Mouse (Mus musculus) G1E-ER4 (cell line): ENCODE results near the gene Zap70. TPM values are rescaled to one million over a fixed set of nuclear protein-coding genes. Genes with fewer than 3 reads are reported as not detected.

ENCODE experiments used
- GATA1 ChIP-seq: IDR thresholded peaks from one replicate; pipeline ENCODE4 v1.8.0; 2012; ENCODE audit warnings: low read length, inconsistent platforms
- polyA plus RNA-seq: library from polyadenylated mRNA; stranded (reverse); fragments of >175 nt; gene quantifications from 2 replicates; pipeline ENCODE4 v1.2.3, GENCODE M21; 2012

Gene Zap70
- polyA plus RNA-seq, result not detected in 2 replicates

DNA sequence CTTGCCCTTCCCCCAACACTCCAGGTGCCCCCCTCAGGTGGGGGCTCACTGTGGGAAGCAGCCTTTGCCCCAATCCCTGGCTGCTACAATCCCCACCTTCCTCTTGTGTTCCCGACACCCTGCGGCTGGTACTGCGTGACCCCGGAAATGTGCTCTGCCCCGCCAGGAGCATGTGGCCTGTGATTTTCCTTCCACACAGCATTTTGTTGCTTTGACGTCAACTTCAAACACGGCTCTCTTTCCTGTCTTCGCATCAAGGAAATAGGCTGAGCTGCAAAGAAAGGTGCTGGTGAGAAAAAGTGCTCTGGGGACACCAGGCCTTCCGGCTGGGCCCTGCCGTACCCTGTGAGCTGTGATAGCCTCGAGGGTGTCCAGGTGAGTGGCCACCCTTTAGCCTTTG, at the start of gene Zap70:
Zap70 (plus strand) TSS at position 231 of the 400 bp plus-strand sequence.
- no peak for TF ChIP-seq GATA1

DNA sequence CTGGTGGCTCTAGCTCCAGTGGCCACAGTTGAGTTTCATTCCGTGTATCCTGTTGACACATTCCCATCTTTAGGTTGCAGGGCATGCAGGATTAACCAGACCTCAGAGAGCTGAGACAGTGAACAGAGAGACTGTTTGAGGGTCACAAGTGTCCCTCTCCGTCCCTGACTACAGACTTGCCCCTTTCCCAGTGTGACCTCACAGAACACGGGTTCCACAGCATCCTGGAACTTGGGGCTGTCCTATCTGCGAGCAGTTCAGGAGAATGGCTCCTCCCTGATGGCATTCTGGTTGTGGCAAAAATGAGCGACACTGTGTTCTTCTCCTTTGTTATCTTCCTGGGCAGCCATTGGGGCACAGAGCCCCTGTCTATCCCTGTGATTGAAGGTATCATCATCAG, 47.3 kb upstream of the Zap70 start, which contains the start of gene Actr1b:
Actr1b (minus strand) TSS at position 112 of the 400 bp plus-strand sequence.
- no peak for TF ChIP-seq GATA1

DNA sequence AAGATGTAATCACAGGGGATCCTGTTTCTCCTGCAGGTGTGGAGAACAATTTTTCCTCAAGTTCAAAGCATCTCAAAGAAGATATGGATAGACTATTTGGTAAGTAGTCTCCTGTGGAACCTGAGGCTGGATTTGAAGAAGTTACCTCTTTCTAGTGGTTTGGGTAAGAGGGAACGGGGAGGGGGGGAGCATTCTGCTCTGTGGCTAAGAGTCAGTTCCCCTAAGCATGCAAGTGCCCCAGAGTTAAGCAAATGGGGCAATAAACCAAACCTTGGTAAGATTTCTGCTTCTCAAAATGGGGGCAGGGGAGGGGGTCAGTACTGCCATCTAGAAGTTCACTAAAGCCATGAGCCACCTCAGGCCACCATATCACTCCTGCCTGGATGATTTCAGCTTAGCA, 42.8 kb upstream of the Zap70 start:
- TF ChIP-seq GATA1, result no peak

DNA sequence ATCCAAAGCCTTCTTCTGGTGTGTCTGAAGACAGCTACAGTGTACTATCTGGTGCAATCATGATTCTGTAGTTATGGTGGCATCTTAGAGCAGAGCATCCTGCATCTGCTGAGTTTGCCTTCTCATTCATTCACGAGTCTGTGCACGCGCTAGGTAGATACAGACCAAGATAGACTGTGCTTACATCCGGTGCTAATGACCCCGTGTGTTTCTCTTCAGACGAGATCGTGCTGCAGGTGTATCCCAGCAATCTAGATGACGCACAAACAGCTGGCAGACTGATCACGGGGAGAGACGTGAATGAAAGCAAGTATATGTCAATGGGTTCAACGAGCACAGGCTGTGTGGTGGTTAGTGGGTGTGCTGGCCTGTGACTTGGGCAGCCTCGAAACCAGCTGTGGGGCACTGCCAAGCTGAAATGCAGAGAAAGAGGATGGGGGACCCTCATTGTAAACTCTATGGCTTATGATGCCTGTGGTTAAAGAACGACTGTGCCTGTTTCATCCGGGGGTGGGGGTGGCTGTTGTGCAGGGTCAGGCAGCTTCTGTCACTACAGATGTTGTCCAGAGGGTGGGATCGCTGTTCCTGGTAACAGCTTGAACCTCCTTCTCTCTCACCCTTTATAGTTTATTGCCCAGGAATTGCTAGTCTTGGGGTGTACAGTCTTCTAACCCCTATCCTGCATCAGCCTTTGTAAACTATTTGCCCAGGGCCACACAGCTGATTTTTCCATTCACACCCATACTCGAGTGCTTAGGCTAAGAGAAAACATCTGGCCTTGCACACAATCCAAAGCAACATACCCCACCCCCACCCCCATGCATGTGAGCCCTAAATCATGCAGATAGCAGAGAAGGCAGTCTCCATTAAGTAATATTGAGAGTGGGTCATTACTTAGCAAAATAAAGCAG, 38.2 kb upstream of the Zap70 start:
- no peak for TF ChIP-seq GATA1

DNA sequence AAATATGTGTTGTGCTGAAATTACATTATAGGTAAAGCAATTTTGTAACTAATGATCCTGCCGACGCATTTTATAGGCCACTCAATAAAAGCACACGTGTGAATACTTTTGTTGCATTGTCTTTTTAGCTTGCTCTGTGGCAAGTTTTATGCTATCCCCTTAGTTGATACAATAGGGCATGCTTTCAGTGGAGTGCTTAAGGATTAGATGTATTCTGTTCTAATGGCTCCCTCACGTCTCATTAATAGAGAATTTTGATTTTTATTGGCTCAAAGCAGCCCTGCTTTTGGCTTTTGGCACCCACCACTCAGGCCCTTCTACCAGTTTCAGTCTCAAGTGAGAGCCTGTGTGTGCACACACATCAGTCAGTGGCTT, 37.6 kb upstream of the Zap70 start:
- TF ChIP-seq GATA1, result no peak

DNA sequence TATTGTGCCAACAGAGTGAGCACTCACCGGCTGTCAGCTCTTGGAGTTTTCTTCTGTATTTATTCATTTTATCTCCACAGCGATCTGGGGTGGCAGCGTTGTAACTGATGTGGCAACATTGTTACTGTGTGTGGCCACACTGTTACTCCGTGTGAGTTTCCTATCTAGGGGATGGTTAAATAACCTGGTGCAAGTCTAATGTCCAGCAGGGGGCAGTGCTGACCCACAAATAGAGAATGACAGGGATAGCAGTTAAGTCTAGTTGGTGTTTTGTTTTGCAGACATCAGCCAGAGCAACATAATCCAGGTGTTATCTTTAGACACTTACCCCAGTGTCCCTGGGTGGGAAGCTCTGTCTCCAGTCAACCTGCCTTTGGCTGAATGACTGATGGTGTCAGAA, 24.3 kb upstream of the Zap70 start:
- TF ChIP-seq GATA1, result no peak

DNA sequence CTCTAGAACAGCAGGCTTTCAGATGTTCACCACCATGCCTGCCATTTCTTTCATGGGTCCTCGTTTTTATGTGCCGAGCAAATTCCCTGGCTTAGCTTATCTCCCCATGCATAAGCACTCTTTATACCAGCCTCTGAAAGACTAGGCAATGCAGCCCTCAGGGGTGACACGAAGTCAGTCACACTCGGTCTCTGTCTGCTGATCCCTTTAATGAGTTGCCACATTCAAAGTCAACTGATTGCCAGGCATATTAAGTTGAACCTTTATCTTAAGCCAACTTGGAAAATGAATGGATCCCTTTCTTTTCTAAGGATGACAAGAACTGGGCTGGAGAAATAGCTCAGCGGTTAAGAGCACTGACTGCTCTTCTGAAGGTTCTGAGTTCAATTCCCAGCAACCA, 22.4 kb upstream of the Zap70 start:
- TF ChIP-seq GATA1, result no peak

DNA sequence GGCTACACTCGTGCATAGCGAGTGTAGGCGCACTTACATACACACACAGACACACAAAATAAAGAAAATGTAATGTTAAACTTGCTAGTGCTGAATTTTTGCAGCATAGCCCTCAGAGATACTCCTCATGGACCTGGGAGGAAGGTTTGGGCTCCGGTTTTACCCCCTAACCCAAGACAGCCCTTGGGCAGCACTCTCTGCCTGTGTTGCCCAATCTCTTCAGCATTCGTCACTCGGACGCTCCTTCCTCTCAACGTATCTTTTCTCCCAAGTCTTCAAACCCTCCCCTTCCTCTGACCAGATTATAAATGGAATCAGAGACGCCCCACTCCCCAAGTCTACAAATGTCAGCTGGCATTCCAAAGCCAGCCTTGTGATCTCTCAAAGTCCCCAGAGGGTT, 18.6 kb upstream of the Zap70 start:
- TF ChIP-seq GATA1, result no peak

DNA sequence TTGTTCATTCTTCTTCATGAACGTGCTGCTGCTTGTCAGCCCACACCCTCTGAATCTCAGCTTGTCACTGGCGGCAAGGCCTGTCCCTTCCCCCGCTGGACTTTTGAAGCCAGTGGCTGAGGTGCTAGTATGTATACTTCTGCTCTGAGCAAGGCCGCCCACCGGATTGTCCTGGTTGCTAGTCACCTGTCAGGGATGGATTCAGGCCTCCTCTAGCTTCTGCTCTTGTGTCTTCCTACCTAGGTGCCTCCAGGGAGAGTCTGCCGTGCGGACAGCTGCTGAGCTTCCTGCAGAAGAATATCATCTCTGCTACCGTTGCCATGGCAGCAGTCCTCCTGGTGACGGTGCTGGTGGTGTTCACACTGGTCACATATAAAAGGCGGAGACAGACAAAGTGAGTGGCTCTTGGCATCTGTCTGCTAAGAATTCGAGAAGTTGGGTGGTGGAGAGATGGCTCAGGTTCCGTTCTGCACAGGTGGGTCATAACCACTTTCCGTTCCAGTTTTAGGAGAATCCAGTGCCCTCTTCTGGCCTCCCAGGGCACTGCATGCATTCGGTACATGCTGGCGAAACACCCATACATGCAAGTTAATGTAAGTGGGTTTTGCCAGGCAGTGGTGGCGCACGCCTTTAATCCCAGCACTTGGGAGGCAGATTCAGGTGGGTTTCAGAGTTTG, 17.2 kb upstream of the Zap70 start:
- TF ChIP-seq GATA1, result no peak

DNA sequence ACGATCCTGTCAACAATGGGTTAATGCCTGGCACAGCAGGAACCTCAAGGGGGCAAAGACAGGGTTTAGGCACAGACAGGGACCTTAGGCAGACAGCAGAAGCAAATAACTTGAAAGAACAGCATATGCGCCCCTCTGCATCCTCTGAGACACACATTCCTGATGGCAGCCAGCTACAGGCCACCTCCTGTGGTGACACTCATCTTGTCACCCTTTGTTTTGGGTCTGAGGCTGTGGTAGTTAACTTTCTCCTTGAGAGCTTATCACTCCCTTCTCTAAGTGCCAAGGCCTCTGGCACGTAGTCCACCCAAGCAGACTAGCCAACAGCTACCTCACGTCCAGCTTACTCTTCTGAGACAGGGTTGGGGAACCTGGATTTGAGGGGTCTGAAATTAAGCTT, 15.9 kb upstream of the Zap70 start:
- TF ChIP-seq GATA1, result no peak

DNA sequence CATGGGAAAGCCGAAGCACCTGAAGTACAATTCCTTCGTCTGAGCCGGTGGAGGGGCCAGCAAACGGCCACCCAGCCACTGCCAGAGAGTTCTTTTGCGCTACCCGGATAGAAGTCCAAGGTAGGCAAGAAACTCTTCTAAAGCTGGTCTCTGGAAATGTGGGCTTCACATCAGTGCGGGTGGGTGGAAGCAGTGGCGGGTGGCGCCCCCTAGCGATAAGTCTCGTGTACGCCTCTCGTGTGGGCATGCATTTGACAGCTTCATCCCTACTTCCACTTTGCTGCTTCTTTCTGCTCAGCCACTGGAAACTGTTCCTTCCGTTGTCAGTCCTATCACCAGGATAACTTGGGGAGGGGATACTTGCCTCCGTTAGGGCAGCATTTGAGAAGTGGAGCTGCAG, 15.1 kb upstream of the Zap70 start:
- TF ChIP-seq GATA1, result no peak

DNA sequence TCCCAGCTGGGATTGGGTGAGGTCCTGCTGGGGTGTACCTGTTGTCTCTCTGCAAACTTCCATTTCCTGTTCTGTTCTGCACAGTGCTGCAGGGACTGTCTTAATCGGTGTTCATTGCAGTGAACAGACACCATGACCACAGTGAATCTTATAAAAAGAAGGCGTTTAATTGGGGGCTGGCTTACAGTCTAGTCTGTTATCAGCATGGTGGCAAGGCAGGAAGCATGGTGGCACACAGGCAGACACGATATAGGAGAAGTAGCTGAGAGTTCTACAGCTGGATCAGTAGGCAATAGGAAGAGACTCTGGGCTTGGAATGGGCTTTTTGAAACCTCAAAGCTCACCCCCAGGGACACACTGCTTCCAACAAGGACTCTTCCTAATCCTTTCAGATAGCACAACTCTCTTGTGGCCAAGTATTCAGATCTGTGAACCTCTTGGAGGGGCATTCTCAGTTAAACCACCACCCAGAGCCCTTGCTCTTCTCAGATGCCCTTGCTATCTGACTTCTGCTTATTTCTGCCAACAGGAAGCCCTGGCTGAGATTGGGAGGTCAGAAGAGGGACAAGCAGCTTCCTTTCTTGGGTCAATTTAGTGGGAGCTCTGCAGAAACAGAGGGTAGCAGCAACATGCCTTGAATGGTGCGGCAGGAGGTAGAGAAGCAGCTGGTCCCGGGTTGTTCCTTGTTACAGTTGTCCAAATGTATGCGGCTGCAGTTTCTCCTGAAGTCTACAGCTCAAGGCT, 7.5 kb upstream of the Zap70 start:
- TF ChIP-seq GATA1, result no peak

DNA sequence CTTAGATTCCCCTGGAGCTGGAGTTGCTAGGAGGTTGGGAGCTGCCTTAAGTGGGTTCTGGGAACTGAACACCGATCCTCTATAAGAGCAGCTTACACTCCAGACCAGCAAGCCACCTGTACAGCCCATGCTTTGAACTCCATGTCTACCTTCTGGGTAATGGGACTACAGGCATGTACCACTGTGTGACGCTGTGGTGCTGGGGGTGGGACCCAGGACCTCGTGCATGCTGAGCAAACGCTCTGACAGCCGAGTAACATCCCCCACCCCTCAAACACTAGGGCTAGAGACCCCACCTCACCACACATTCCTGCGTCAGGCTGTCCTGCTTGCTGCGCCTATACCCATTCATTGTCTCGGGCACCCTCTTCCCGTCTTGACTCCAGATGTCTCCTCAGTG, 3.0 kb upstream of the Zap70 start:
- TF ChIP-seq GATA1, result no peak

DNA sequence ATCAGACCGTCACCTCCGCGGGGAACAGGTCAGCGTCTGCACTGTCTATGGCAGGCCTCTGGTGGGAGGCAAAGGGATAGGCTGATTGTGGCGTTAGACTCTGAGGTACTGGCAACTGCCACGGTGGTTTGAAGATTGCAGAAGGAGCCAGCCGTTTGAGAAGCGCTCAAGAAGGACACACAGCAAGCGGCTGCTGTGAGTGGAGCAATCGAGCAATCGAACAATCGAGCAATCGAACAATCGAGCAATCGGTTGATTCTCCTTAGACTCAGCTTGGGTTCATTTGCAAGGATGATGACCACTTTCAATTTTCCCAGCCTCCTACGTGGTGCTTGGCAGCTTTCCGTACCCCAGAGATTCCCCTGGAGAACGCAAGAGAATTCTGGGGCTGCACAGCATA, 2.5 kb upstream of the Zap70 start:
- no peak for TF ChIP-seq GATA1

DNA sequence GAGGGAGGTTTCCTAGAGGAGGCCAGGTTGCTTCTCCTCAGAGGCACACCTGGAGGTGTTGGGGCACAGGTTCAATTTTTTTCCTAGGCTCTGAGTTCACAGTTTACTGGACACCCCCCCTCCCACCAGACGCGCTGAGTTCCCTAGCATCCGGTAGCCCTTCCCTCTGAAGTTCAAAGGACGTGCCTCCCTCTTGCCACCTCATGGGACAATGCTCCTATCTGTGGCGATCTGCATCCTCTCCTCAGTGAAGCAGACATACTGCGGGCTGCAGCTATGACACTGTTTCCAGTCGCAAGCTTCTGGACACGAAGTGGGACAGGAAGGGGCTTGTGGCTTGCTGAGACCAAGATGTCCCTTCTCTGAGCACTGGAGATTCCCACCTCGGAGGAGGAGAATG, 1.2 kb upstream of the Zap70 start:
- no peak for TF ChIP-seq GATA1

DNA sequence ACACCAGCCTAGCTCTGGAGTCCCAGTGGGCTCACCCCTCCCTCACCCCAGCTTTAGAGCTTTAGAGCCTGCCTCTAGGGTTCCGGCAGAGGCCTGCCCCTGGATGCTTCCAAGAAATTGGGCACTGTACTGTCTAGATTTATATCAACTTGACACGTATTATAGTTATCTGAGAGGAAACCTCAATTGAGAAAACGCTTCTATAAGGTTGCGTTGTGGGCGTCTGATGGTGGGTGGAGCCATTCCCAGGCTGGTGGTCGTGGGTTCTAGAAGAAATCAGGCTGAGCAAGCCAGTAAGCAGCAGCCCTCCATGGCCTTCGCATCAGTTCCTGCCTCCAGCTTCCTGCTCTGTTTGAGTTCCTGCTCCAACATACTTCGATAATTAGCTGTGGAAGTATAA, 537 bp upstream of the Zap70 start:
- TF ChIP-seq GATA1, result no peak
